Mouse (Mus musculus) bone marrow macrophage, adult 2 months (primary cell): ENCODE measurements around the gene Olfr601.

Experiments used
- CTCF ChIP-seq: IDR thresholded peaks from 2 replicates; pipeline ENCODE4 v1.5.1; 2012; ENCODE audit warnings: low read depth, mild to moderate bottlenecking, low read length, moderate library complexity
- POLR2A ChIP-seq: IDR thresholded peaks from 2 replicates; pipeline ENCODE4 v1.6.1; 2012; ENCODE audit warnings: mild to moderate bottlenecking, low read depth, low read length, borderline replicate concordance

DNA sequence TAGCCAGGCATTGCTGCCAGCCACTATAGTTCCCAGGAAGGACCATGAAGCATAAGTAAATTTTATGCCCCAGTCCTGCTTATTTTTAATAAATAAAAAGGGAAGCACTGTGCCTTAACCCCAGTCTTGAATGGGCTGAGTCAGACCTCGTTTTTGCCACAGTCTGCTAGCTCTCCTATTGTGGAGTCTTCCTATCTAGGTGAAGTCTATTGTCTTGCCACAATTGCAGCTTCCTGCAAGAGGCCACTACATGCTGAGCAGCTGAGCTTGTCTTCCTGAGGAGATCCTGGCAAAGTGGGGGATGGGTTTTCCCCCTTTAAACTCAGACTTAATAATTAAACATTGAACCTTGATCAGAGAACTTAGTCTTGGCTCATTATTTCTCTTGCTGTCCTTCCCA lies 36.5 kb upstream of the Olfr601 start:
- TF ChIP-seq POLR2A (no peak), CTCF (no peak)
